Mouse (Mus musculus) liver, embryonic 14.5 days (tissue): Measurements from ENCODE around the gene Baz2b. TPM values are rescaled to one million over a fixed set of nuclear protein-coding genes. Genes with fewer than 3 reads are reported as not detected.

Experiments used
- ATAC-seq: fragments of 200-750 bp; cut with Nextera tagmentation; 2 replicates; pipeline ENCODE4 v1.8.0; 2017; ENCODE audit warnings: moderate number of reproducible peaks, mild to moderate bottlenecking, moderate library complexity; ENCODE audit not compliant: insufficient read depth
- DNase-seq, 3 experiments: peaks; one replicate each; pipeline ENCODE4 v3.0.0-alpha.2; 2012 to 2013; ENCODE audit warnings: low read depth in 3 of 3, low spot score in 3 of 3
- H3K27ac ChIP-seq: fragments of 300-500 bp; sonication (generic); 2 replicates; pipeline ENCODE4 v1.5.1; 2014; ENCODE audit warnings: moderate library complexity, mild to moderate bottlenecking, control low read depth, inconsistent platforms
- H3K27me3 ChIP-seq: fragments of 300-500 bp; sonication (generic); 2 replicates; pipeline ENCODE4 v1.6.1; 2014; ENCODE audit warnings: mild to moderate bottlenecking, low read length, moderate library complexity; ENCODE audit not compliant: control insufficient read depth, insufficient read depth
- H3K36me3 ChIP-seq: fragments of 300-500 bp; sonication (generic); replicated peaks from 2 replicates; pipeline ENCODE4 v1.6.1; 2014; ENCODE audit warnings: low read depth; ENCODE audit not compliant: control insufficient read depth, insufficient read depth
- H3K4me1 ChIP-seq, 2 experiments: fragments of 200-500 bp in 1 of 2; fragments of 300-500 bp in 1 of 2; sonication (generic) in 1 of 2; replicated peaks; 2 replicates each; pipeline ENCODE4 v1.6.1; 2012 to 2014; ENCODE audit warnings: antibody characterized with exemption in 1 of 2, inconsistent platforms in 1 of 2, low read length in 1 of 2; ENCODE audit not compliant: control insufficient read depth in 2 of 2, insufficient read depth in 2 of 2
- H3K4me2 ChIP-seq: fragments of 300-500 bp; sonication (generic); 2 replicates; pipeline ENCODE4 v1.6.1; 2014; ENCODE audit warnings: low read depth, mild to moderate bottlenecking, control low read depth, moderate library complexity
- H3K4me3 ChIP-seq, 2 experiments: fragments of 200-500 bp in 1 of 2; fragments of 300-500 bp in 1 of 2; sonication (generic) in 1 of 2; 2 replicates each; pipeline ENCODE4 v1.5.1; 2012 to 2014; ENCODE audit warnings: low read depth in 2 of 2, low read length in 2 of 2, mild to moderate bottlenecking in 2 of 2, control low read depth in 1 of 2, inconsistent platforms in 1 of 2, moderate library complexity in 1 of 2; ENCODE audit not compliant: insufficient read depth in 1 of 2
- H3K9ac ChIP-seq: fragments of 300-500 bp; sonication (generic); replicated peaks from 2 replicates; pipeline ENCODE4 v1.6.1; 2014; ENCODE audit warnings: mild to moderate bottlenecking, control low read depth, moderate library complexity
- H3K9me3 ChIP-seq: fragments of 300-500 bp; sonication (generic); 2 replicates; pipeline ENCODE4 v1.6.1; 2016; ENCODE audit warnings: low read length, mixed read lengths; ENCODE audit not compliant: control insufficient read depth
- CTCF ChIP-seq: IDR thresholded peaks from 2 replicates; pipeline ENCODE4 v1.5.1; 2016; ENCODE audit warnings: antibody characterized with exemption, low read depth, control low read depth
- EP300 ChIP-seq: IDR thresholded peaks from 2 replicates; pipeline ENCODE4 v1.6.1; 2016; ENCODE audit warnings: antibody characterized with exemption, low read depth
- WGBS: fragments of 180-500 bp; shearing (Covaris S2); extraction: QIAGEN DNeasy Blood & Tissue Kit; methylation state at CpG from one replicate; pipeline ENCODE4 v1.1.7; 2014; ENCODE audit not compliant: insufficient replicate concordance; 5-methylcytosine and 5-hydroxymethylcytosine counted together
- polyA plus RNA-seq, 2 experiments: library from polyadenylated mRNA; depleted of rRNA in 1 of 2; stranded (reverse) in 1 of 2; unstranded in 1 of 2; fragments of >200 nt; fragmentation: Nextera tagmentation in 1 of 2; extraction: Ambion mirVana in 1 of 2; gene quantifications; 2 replicates each; pipeline versions ENCODE4 v1.2.1 to v1.2.3; 2012 to 2014

Baz2b gene
- polyA plus RNA-seq, 2 experiments = 9.1 to 11.0 TPM

DNA sequence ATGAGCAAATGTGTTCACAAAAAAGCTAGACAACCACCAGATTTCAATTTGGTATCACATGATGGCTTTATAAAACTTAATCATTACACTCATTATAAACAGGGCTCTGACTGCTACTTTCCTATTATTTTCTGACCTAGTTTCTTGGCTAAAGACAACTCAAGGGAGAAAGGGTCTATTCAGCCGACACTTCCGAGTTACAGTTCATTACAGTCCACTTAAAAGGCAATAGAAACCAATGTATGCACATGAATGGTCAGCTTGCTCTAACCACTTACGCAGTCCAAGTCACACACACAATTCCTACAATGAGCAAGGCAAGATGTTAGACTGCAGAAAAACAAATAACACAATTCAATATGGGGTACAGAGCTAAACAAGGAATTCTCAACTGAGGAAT, 141.2 kb downstream of the Baz2b start:
- ATAC-seq (no peak), DNase-seq (no peak)
- peaks cover 0 to 5% of the 10 kb centered on the region in 2 experiments; a peak in 2 of 4 replicates for H3K4me1 ChIP-seq
- no peaks in the 10 kb centered on the region for H3K9me3 ChIP-seq
- no peak overlapping the region for H3K4me3 ChIP-seq
- no peak overlapping the region for H3K27ac ChIP-seq
- no peak overlapping the region for H3K9ac ChIP-seq
- H3K4me2 ChIP-seq = no peak overlapping the region
- H3K27me3 ChIP-seq = no peaks in the 10 kb centered on the region
- TF ChIP-seq EP300 (no peak), CTCF (no peak)
- no peaks in the 10 kb centered on the region; the same call in 1 of the 2 replicates for H3K36me3 ChIP-seq
- 82% methylated on average over 3 of the region's 3 CpGs for WGBS

- TF ChIP-seq EP300 = no peak
- no peak for TF ChIP-seq CTCF
- Histone ChIP-seq H3K4me3 (no peak overlapping the region), H3K27ac (no peak overlapping the region), H3K27me3 (no peaks in the 10 kb centered on the region), H3K9ac (no peak overlapping the region), H3K36me3 (no peaks in the 10 kb centered on the region; the same call in 1 of the 2 replicates), H3K4me2 (no peak overlapping the region), H3K9me3 (no peaks in the 10 kb centered on the region), H3K4me1 (no peaks in the 10 kb centered on the region; a peak in 1 of 4 replicates)
- DNase-seq (no peak), ATAC-seq (no peak)
- WGBS = 82% methylated on average over 5 of the region's 5 CpGs
Observed at GRCm38 (mm10) chr2:60065415-60065814, 144.2 kb downstream of the Baz2b start.

GRCm38 (mm10) chr2:60060185-60060775, 149.4 kb downstream of the Baz2b start:
- no peak overlapping the region for H3K4me3 ChIP-seq
- H3K27ac ChIP-seq = no peak overlapping the region
- WGBS = 94% methylated on average over 1 of the region's 1 CpGs
- no peak for ATAC-seq
- H3K36me3 ChIP-seq = no peaks in the 10 kb centered on the region; the same call in 1 of the 2 replicates
- no peaks in the 10 kb centered on the region for H3K27me3 ChIP-seq
- H3K9me3 ChIP-seq = no peaks in the 10 kb centered on the region
- no peak overlapping the region for H3K9ac ChIP-seq
- DNase-seq = no peak
- H3K4me1 ChIP-seq = peaks cover 8 to 11% of the 10 kb centered on the region in 2 experiments
- no peak overlapping the region for H3K4me2 ChIP-seq
- TF ChIP-seq EP300 (no peak), CTCF (no peak)

- Histone ChIP-seq H3K4me3 (no peak overlapping the region), H3K9me3 (no peaks in the 10 kb centered on the region), H3K4me2 (no peak overlapping the region), H3K4me1 (peaks cover 8 to 11% of the 10 kb centered on the region in 2 experiments), H3K9ac (no peak overlapping the region), H3K27me3 (no peaks in the 10 kb centered on the region), H3K36me3 (no peaks in the 10 kb centered on the region), H3K27ac (no peak overlapping the region)
- DNase-seq = no peak
- 72% methylated on average over 5 of the region's 5 CpGs for WGBS
- TF ChIP-seq CTCF (no peak), EP300 (no peak)
- no peak for ATAC-seq
Observed at GRCm38 (mm10) chr2:60059300-60059699, 150.3 kb downstream of the Baz2b start.

DNA sequence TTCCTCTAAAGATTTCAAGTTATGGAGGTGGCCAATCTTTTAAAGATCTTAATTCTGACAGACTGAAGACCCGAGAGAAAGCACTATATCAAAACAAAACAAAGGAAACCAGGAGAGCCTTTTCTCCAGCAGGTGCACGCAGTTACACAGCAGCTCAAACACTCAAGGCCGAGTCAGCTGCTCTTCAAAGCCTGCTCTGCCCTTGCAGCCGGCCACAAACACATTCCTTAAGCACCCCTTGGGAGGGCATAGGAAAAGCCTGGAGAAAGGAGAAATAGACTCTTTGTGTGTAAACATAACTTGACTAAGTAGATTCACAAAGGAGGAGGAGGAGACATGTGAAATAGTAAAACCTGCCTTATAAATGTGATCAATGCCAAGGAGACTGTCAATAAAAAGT, 153.6 kb downstream of the Baz2b start:
- Histone ChIP-seq H3K4me3 (no peak overlapping the region), H3K27ac (no peak overlapping the region), H3K4me2 (no peak overlapping the region), H3K4me1 (peaks cover 8 to 15% of the 10 kb centered on the region in 2 experiments), H3K36me3 (no peaks in the 10 kb centered on the region), H3K27me3 (no peaks in the 10 kb centered on the region), H3K9ac (no peak overlapping the region), H3K9me3 (no peaks in the 10 kb centered on the region)
- TF ChIP-seq EP300 = no peak
- no peak for TF ChIP-seq CTCF
- no peak for DNase-seq
- 55% methylated on average over 4 of the region's 4 CpGs for WGBS
- ATAC-seq = no peak
